In the genomic region with DNA sequence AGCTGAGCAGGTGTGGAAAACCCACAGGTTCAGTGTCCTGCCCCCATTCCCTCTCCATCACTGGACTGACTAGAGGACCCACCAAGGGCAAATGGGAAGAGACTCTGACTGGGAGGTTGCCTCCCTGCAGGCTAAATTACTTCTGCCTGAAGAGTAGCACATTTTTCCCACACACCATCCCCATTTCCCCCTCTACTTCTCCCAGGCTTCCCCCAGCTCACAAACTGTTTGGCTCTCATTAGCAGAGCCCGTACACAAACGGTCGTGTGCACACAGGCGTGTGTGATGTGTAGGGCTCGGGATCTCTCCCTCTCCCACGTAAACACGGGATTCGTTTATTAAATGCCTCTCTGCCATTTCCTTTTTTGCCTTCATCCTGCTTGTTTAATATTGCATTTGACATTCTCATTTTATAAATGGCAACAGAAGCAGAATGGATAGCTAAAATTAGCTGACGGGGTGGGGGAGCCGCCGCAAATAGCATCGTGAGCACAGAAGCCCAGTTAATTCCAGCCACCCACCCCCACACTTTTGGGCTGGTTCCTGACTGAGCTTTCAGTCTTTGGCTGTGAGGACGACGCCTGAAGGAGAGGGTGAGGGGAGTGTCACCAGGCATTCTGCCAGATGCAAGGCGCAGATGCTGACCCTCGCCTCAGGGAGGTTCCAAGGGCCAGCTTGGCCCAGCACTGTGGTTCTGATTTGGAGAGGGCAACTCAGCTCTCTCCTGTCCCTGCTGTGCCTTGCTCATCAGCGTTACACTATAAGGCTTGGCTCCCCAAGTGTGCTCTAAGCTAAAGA, we compare ENCODE assay signal across 8 mouse cellular contexts.
DNase-seq lines count a peak whose midpoint lies in the region; ATAC-seq lines count a peak whose summit lies in the region.

No protein-coding gene starts in this region.

- H3K4me3 ChIP-seq in lung, embryonic 15.5 days = no peak overlapping the region
- no peak overlapping the region for H3K4me3 ChIP-seq in hindbrain, embryonic 12.5 days
- H3K4me3 ChIP-seq in midbrain, embryonic 15.5 days = no peak overlapping the region
- no peak overlapping the region for H3K4me3 ChIP-seq in stomach, embryonic 16.5 days (replicated peaks; ENCODE audit: low read length)

- peaks cover 43% of the 10 kb centered on the region for H3K4me1 ChIP-seq in lung, embryonic 15.5 days
- H3K4me1 ChIP-seq in hindbrain, embryonic 12.5 days = peaks cover 76% of the 10 kb centered on the region
- peaks cover 69% of the 10 kb centered on the region for H3K4me1 ChIP-seq in midbrain, embryonic 15.5 days
- peaks cover 52% of the 10 kb centered on the region for H3K4me1 ChIP-seq in stomach, embryonic 16.5 days (ENCODE audit: control insufficient read depth, insufficient read depth, low read length)

- DNase-seq in lung, postnatal 36 days = no peak
- peak; percentile 71 to 91 for DNase-seq in frontal cortex, postnatal 36 days (ENCODE audit: low spot score in 2 of 2)
- peak; percentile 60 to 75 for DNase-seq in layer of hippocampus, postnatal 10 days (ENCODE audit: low spot score in 2 of 2)

- no peaks in the 10 kb centered on the region for H3K27me3 ChIP-seq in lung, embryonic 15.5 days
- H3K27me3 ChIP-seq in hindbrain, embryonic 12.5 days = no peaks in the 10 kb centered on the region
- H3K27me3 ChIP-seq in midbrain, embryonic 15.5 days (replicated peaks) = no peaks in the 10 kb centered on the region
- H3K27me3 ChIP-seq in stomach, embryonic 16.5 days (ENCODE audit: control insufficient read depth, insufficient read depth, low read length) = no peaks in the 10 kb centered on the region

- peak overlapping the region; percentile 42 for H3K27ac ChIP-seq in lung, embryonic 15.5 days
- H3K27ac ChIP-seq in hindbrain, embryonic 12.5 days = peak overlapping the region; percentile 83
- H3K27ac ChIP-seq in midbrain, embryonic 15.5 days = peak overlapping the region; percentile 72
- H3K27ac ChIP-seq in stomach, embryonic 16.5 days (ENCODE audit: low read length) = peak overlapping the region; percentile 86

- 26% methylated on average over 17 of the region's 17 CpGs for WGBS in lung, embryonic 15.5 days
- WGBS in hindbrain, embryonic 12.5 days = 36% methylated on average over 17 of the region's 17 CpGs
- 16% methylated on average over 17 of the region's 17 CpGs for WGBS in midbrain, embryonic 15.5 days
- 21% methylated on average over 17 of the region's 17 CpGs for WGBS in stomach, embryonic 16.5 days

- 0 out of 2 replicates have a peak, but pooled peaks cover 2% of the 10 kb centered on the region for H3K36me3 ChIP-seq in lung, embryonic 15.5 days
- H3K36me3 ChIP-seq in hindbrain, embryonic 12.5 days = peaks cover 4% of the 10 kb centered on the region; the same call in 1 of the 2 replicates
- H3K36me3 ChIP-seq in midbrain, embryonic 15.5 days (replicated peaks) = no peaks in the 10 kb centered on the region
- no peaks in the 10 kb centered on the region for H3K36me3 ChIP-seq in stomach, embryonic 16.5 days (ENCODE audit: control insufficient read depth, insufficient read depth, low read length)

- no peaks in the 10 kb centered on the region for H3K9me3 ChIP-seq in lung, embryonic 15.5 days
- H3K9me3 ChIP-seq in hindbrain, embryonic 12.5 days (replicated peaks) = no peaks in the 10 kb centered on the region
- H3K9me3 ChIP-seq in midbrain, embryonic 15.5 days = no peaks in the 10 kb centered on the region
- H3K9me3 ChIP-seq in stomach, embryonic 16.5 days (replicated peaks; ENCODE audit: control insufficient read depth, low read length) = no peaks in the 10 kb centered on the region

- H3K4me2 ChIP-seq in lung, embryonic 15.5 days = peak overlapping the region; percentile 29
- H3K4me2 ChIP-seq in hindbrain, embryonic 12.5 days (replicated peaks) = 0 out of 2 replicates have a peak overlapping the region, but pooled peaks have one; percentile 7
- 0 out of 2 replicates have a peak overlapping the region, but pooled peaks have one; percentile 1 for H3K4me2 ChIP-seq in midbrain, embryonic 15.5 days
- peak overlapping the region; percentile 41 for H3K4me2 ChIP-seq in stomach, embryonic 16.5 days (ENCODE audit: low read depth, low read length)

- H3K9ac ChIP-seq in lung, embryonic 15.5 days = no peak overlapping the region
- H3K9ac ChIP-seq in hindbrain, embryonic 12.5 days = peak overlapping the region; percentile 27
- no peak overlapping the region for H3K9ac ChIP-seq in midbrain, embryonic 15.5 days
- H3K9ac ChIP-seq in stomach, embryonic 16.5 days (ENCODE audit: low read length) = peak overlapping the region; percentile 47

- ATAC-seq in lung, embryonic 15.5 days (ENCODE audit: borderline replicate concordance, extremely low read depth, low FRiP score, low TSS enrichment) = peak; percentile 50; the same call in 1 of the 2 replicates
- ATAC-seq in hindbrain, embryonic 12.5 days (ENCODE audit: low FRiP score) = peak; percentile 53
- ATAC-seq in midbrain, embryonic 15.5 days (replicated peaks) = peak; percentile 50
- ATAC-seq in stomach, embryonic 16.5 days (ENCODE audit: insufficient read depth, low FRiP score) = peak; percentile 34; the same call in 1 of the 2 replicates
- ATAC-seq in erythroblast, adult 5-6 weeks (replicated peaks; ENCODE audit: low FRiP score, poor library complexity, severe bottlenecking) = no peak

Comparison
In these comparisons a context has a peak if more than half of its experiments do, and no peak if none do; other contexts are left out.
1. H3K9ac ChIP-seq: peak in hindbrain, embryonic 12.5 days (single experiment) and stomach, embryonic 16.5 days (single experiment); none in lung, embryonic 15.5 days (single experiment) and midbrain, embryonic 15.5 days (single experiment).
2. Peak in every context shown above with its lines, with median percentiles within 50 percentile points of each other: H3K27ac ChIP-seq and H3K4me2 ChIP-seq.